Mouse (Mus musculus) CH12.LX (cell line): ENCODE results near the gene Gzf1. TPM values are rescaled to one million over a fixed set of nuclear protein-coding genes. Genes with fewer than 3 reads are reported as not detected.

Experiments used
- DNase-seq: peaks from one replicate; pipeline ENCODE4 v3.0.0-alpha.2; 2013; ENCODE audit errors: extremely low read depth
- H3K27ac ChIP-seq: 2 replicates; pipeline ENCODE4 v1.5.1; 2012; ENCODE audit warnings: low read depth, mild to moderate bottlenecking, control low read depth, moderate library complexity; ENCODE audit not compliant: insufficient read depth
- H3K27me3 ChIP-seq: replicated peaks from 2 replicates; pipeline ENCODE3; 2012; ENCODE audit warnings: inconsistent platforms
- H3K36me3 ChIP-seq, 2 experiments: replicated peaks in 1 of 2; 2 replicates each; pipeline versions ENCODE3 to v1.6.1; 2012; ENCODE audit warnings: inconsistent platforms in 1 of 2, low read length in 1 of 2, mild to moderate bottlenecking in 1 of 2, mixed read lengths in 1 of 2, moderate library complexity in 1 of 2; ENCODE audit not compliant: control insufficient read depth in 1 of 2, insufficient read depth in 1 of 2
- H3K4me1 ChIP-seq, 2 experiments: 2 replicates each; pipeline ENCODE4 v1.6.1; 2012; ENCODE audit warnings: inconsistent platforms in 1 of 2, moderate library complexity in 1 of 2; ENCODE audit not compliant: insufficient read depth in 2 of 2, control insufficient read depth in 1 of 2
- H3K4me2 ChIP-seq: 2 replicates; pipeline ENCODE4 v1.6.1; 2012; ENCODE audit warnings: low read depth, mild to moderate bottlenecking, control low read depth; ENCODE audit not compliant: poor library complexity, insufficient read depth, severe bottlenecking
- H3K4me3 ChIP-seq, 3 experiments: fragments of 150-350 bp in 1 of 3; sonication (generic) in 1 of 3; replicated peaks in 1 of 3; 2 replicates each; pipeline versions ENCODE3 to v1.5.1; 2011 to 2012; ENCODE audit warnings: low read depth in 2 of 3, low read length in 2 of 3, mild to moderate bottlenecking in 2 of 3, moderate library complexity in 2 of 3, control low read depth in 1 of 3, improper control_type of control experiment in 1 of 3, inconsistent platforms in 1 of 3, mixed read lengths in 1 of 3; ENCODE audit not compliant: poor library complexity in 1 of 3
- H3K79me2 ChIP-seq: replicated peaks from 2 replicates; pipeline ENCODE4 v1.6.1; 2012; ENCODE audit warnings: mild to moderate bottlenecking, moderate library complexity; ENCODE audit not compliant: control insufficient read depth, poor library complexity, insufficient read depth, severe bottlenecking; ENCODE audit errors: extremely low read depth
- H3K9ac ChIP-seq: 2 replicates; pipeline ENCODE4 v1.6.1; 2012; ENCODE audit warnings: low read depth, mild to moderate bottlenecking, control low read depth, moderate library complexity; ENCODE audit not compliant: insufficient read depth
- H3K9me3 ChIP-seq: replicated peaks from 2 replicates; pipeline ENCODE3; 2012; ENCODE audit warnings: low read length, inconsistent platforms, mixed read lengths
- BHLHE40 ChIP-seq: IDR thresholded peaks from 2 replicates; pipeline ENCODE4 v1.6.1; 2011; ENCODE audit warnings: mild to moderate bottlenecking, low read depth, low read length, improper control_type of control experiment
- CHD2 ChIP-seq: IDR thresholded peaks from 2 replicates; pipeline ENCODE4 v1.6.1; 2011; ENCODE audit warnings: low read length, improper control_type of control experiment
- CTCF ChIP-seq, 2 experiments: IDR thresholded peaks in 1 of 2; conservative IDR thresholded peaks in 1 of 2; 2 replicates each; pipeline ENCODE4 v1.5.1; 2011 to 2012; ENCODE audit warnings: low read depth in 2 of 2, low read length in 2 of 2, improper control_type of control experiment in 1 of 2, inconsistent platforms in 1 of 2, mild to moderate bottlenecking in 1 of 2, moderate library complexity in 1 of 2
- E2F4 ChIP-seq: IDR thresholded peaks from 2 replicates; pipeline ENCODE4 v1.6.1; 2011; ENCODE audit warnings: low read depth, low read length, improper control_type of control experiment; ENCODE audit not compliant: insufficient replicate concordance
- ELF1 ChIP-seq: IDR thresholded peaks from 2 replicates; pipeline ENCODE4 v1.6.1; 2014; ENCODE audit warnings: low read depth, mild to moderate bottlenecking, inconsistent platforms, low read length, improper control_type of control experiment
- EP300 ChIP-seq: IDR thresholded peaks from 2 replicates; pipeline ENCODE4 v1.6.1; 2011; ENCODE audit warnings: low read length, improper control_type of control experiment
- ETS1 ChIP-seq: conservative IDR thresholded peaks from 2 replicates; pipeline ENCODE4 v1.6.1; 2012; ENCODE audit warnings: low read depth, mild to moderate bottlenecking, inconsistent platforms, low read length, improper control_type of control experiment, moderate library complexity
- HCFC1 ChIP-seq: IDR thresholded peaks from 2 replicates; pipeline ENCODE4 v1.6.1; 2012; ENCODE audit warnings: low read depth, mild to moderate bottlenecking, inconsistent platforms, low read length, improper control_type of control experiment
- IRF4 ChIP-seq: IDR thresholded peaks from 2 replicates; pipeline ENCODE4 v1.6.1; 2014; ENCODE audit warnings: low read depth, mild to moderate bottlenecking, inconsistent platforms, low read length, improper control_type of control experiment
- JUND ChIP-seq: conservative IDR thresholded peaks from 2 replicates; pipeline ENCODE4 v1.6.1; 2011; ENCODE audit warnings: low read depth, low read length, improper control_type of control experiment
- KAT2A ChIP-seq: IDR thresholded peaks from 2 replicates; pipeline ENCODE4 v1.6.1; 2012; ENCODE audit warnings: low read length, improper control_type of control experiment, inconsistent platforms; ENCODE audit not compliant: insufficient replicate concordance
- MAFK ChIP-seq: IDR thresholded peaks from 2 replicates; pipeline ENCODE4 v1.6.1; 2011; ENCODE audit warnings: low read length, improper control_type of control experiment; ENCODE audit not compliant: insufficient replicate concordance
- MAX ChIP-seq: IDR thresholded peaks from 2 replicates; pipeline ENCODE4 v1.6.1; 2011; ENCODE audit warnings: low read length, improper control_type of control experiment
- MAZ ChIP-seq: IDR thresholded peaks from 2 replicates; pipeline ENCODE4 v1.6.1; 2012; ENCODE audit warnings: low read depth, mild to moderate bottlenecking, inconsistent platforms, low read length, improper control_type of control experiment, moderate library complexity
- MEF2A ChIP-seq: IDR thresholded peaks from 2 replicates; pipeline ENCODE4 v1.6.1; 2014; ENCODE audit warnings: low read depth, mild to moderate bottlenecking, inconsistent platforms, low read length, improper control_type of control experiment, borderline replicate concordance
- MXI1 ChIP-seq: IDR thresholded peaks from 2 replicates; pipeline ENCODE4 v1.6.1; 2011; ENCODE audit warnings: mild to moderate bottlenecking, low read depth, low read length, improper control_type of control experiment
- MYC ChIP-seq: IDR thresholded peaks from 2 replicates; pipeline ENCODE4 v1.6.1; 2011; ENCODE audit warnings: low read depth, mild to moderate bottlenecking, improper control_type of control experiment, low read length
- NELFE ChIP-seq: IDR thresholded peaks from 2 replicates; pipeline ENCODE4 v1.6.1; 2011; ENCODE audit warnings: low read depth, low read length, improper control_type of control experiment
- NRF1 ChIP-seq: IDR thresholded peaks from 2 replicates; pipeline ENCODE4 v1.6.1; 2014; ENCODE audit warnings: low read depth, mild to moderate bottlenecking, inconsistent platforms, low read length, improper control_type of control experiment, moderate library complexity
- PAX5 ChIP-seq: IDR thresholded peaks from 2 replicates; pipeline ENCODE4 v1.6.1; 2012; ENCODE audit warnings: low read length, inconsistent platforms, mixed read lengths
- POLR2A ChIP-seq: IDR thresholded peaks from 2 replicates; pipeline ENCODE4 v1.6.1; 2011; ENCODE audit warnings: low read depth, mild to moderate bottlenecking, improper control_type of control experiment, low read length
- POLR2AphosphoS2 ChIP-seq: IDR thresholded peaks from 2 replicates; pipeline ENCODE4 v1.6.1; 2011; ENCODE audit warnings: low read depth, low read length, improper control_type of control experiment
- RAD21 ChIP-seq: IDR thresholded peaks from 2 replicates; pipeline ENCODE4 v1.6.1; 2011; ENCODE audit warnings: low read depth, mild to moderate bottlenecking, low read length, improper control_type of control experiment, moderate library complexity
- SIN3A ChIP-seq: IDR thresholded peaks from 2 replicates; pipeline ENCODE4 v1.6.1; 2012; ENCODE audit warnings: low read length, improper control_type of control experiment, inconsistent platforms
- SMC3 ChIP-seq: IDR thresholded peaks from 2 replicates; pipeline ENCODE4 v1.6.1; 2011; ENCODE audit warnings: low read depth, low read length, improper control_type of control experiment
- TCF12 ChIP-seq: IDR thresholded peaks from 2 replicates; pipeline ENCODE4 v1.6.1; 2014; ENCODE audit warnings: low read depth, mild to moderate bottlenecking, inconsistent platforms, low read length, improper control_type of control experiment
- USF2 ChIP-seq: conservative IDR thresholded peaks from 2 replicates; pipeline ENCODE4 v1.6.1; 2011; ENCODE audit warnings: low read depth, low read length, improper control_type of control experiment
- ZMIZ1 ChIP-seq: IDR thresholded peaks from 2 replicates; pipeline ENCODE4 v1.6.1; 2012; ENCODE audit warnings: low read depth, mild to moderate bottlenecking, inconsistent platforms, low read length, improper control_type of control experiment
- dilution Hi-C: fragments of 300-500 bp; cut with MboI; formaldehyde crosslinking; loops from 2 replicates; pipeline ENCODE4 v1.14.3; 2020; ENCODE audit warnings: low sequenced_read_pairs; ENCODE audit not compliant: extremely low pct_unique_long_range_greater_than_20kb, extremely low pct_ligation_motif_present
- in situ Hi-C: fragments of 300-500 bp; cut with MboI; formaldehyde crosslinking; loops from 3 replicates; pipeline ENCODE4 v1.14.3; 2019; ENCODE audit warnings: low sequenced_read_pairs, low pct_ligation_motif_present, low pct_unique_long_range_greater_than_20kb, mixed read lengths
- polyA plus RNA-seq: library from polyadenylated mRNA; unstranded; fragments of >175 nt; gene quantifications from 2 replicates; pipeline ENCODE4 v1.2.1, GENCODE M21; 2012; ENCODE audit warnings: low read depth; ENCODE audit not compliant: insufficient read length
- total RNA-seq, 2 experiments: library from RNA; depleted of rRNA; stranded (reverse); fragments of 300-350 nt in 1 of 2; fragments of >200 nt in 1 of 2; gene quantifications; 2 replicates each; pipeline ENCODE4 v1.2.3; 2012 to 2014

Gzf1 gene
- 7.3 and 9.5 TPM in 2 replicates for total RNA-seq (2012; rRNA removed)
- total RNA-seq (2014; rRNA removed): 8.1 and 8.5 TPM in 2 replicates
- 5.5 and 5.8 TPM in 2 replicates for polyA plus RNA-seq

GRCm38 (mm10) chr2:148680775-148681291 lies at the start of gene Gzf1:
TSS of gene Gzf1 (plus strand) at chr2:148681023.
- H3K4me1 ChIP-seq: peaks cover 4 to 29% of the 10 kb centered on the region in 2 experiments; a peak in 3 of 4 replicates
- in situ Hi-C loops (no loop called here), dilution Hi-C loops (no loop called here)
- no peaks in the 10 kb centered on the region for H3K27me3 ChIP-seq
- peak; percentile 97 for DNase-seq
- peak; percentile 45; the same call in 1 of the 2 replicates for TF ChIP-seq BHLHE40
- TF ChIP-seq NRF1: peak; percentile 94
- no peak for TF ChIP-seq RAD21
- peak; percentile 86 for TF ChIP-seq ELF1
- TF ChIP-seq ETS1: peak; percentile 54
- no peak for TF ChIP-seq USF2
- TF ChIP-seq MYC: no peak
- no peak for TF ChIP-seq PAX5
- TF ChIP-seq JUND: no peak
- TF ChIP-seq MEF2A: peak; percentile 67; the same call in 1 of the 2 replicates
- TF ChIP-seq HCFC1: peak; percentile 69
- TF ChIP-seq MXI1: peak; percentile 44; the same call in 1 of the 2 replicates
- peak; percentile 73 for TF ChIP-seq NELFE
- peak; percentile 76 for TF ChIP-seq TCF12
- TF ChIP-seq MAFK: no peak
- no peak for TF ChIP-seq EP300
- 0 out of 2 replicates have a peak, but pooled peaks have one; percentile 19 for TF ChIP-seq IRF4
- 0 out of 2 replicates have a peak, but pooled peaks have one; percentile 7 for TF ChIP-seq MAZ
- peak; percentile 80; the same call in 1 of the 2 replicates for TF ChIP-seq ZMIZ1
- TF ChIP-seq SIN3A: peak; percentile 64
- TF ChIP-seq KAT2A: 0 out of 2 replicates have a peak, but pooled peaks have one; percentile 33
- TF ChIP-seq E2F4: no peak
- peak; percentile 51; the same call in 1 of the 2 replicates for TF ChIP-seq CHD2
- TF ChIP-seq POLR2AphosphoS2: 0 out of 2 replicates have a peak, but pooled peaks have one; percentile 25
- TF ChIP-seq MAX: peak; percentile 58; the same call in 1 of the 2 replicates
- TF ChIP-seq POLR2A: peak; percentile 72
- no peak for TF ChIP-seq CTCF (conservative IDR thresholded peaks at IDR 0.05 in 1 of 2, IDR thresholded peaks at IDR 0.05 in 1 of 2; ENCODE audit: low read depth in 2 of 2, low read length in 2 of 2)
- TF ChIP-seq SMC3: no peak
- peak within 1 kb of the TSS; percentile 44 for H3K27ac ChIP-seq
- no peaks in the 10 kb centered on the region for H3K9me3 ChIP-seq
- H3K9ac ChIP-seq: peak within 1 kb of the TSS; percentile 93
- peaks cover 27 to 48% of the 10 kb centered on the region in 2 experiments for H3K36me3 ChIP-seq
- peaks cover 8% of the 10 kb centered on the region for H3K79me2 ChIP-seq
- H3K4me3 ChIP-seq: peak within 1 kb of the TSS; percentile 86 to 97 (median 91)
- peak within 1 kb of the TSS; percentile 83 for H3K4me2 ChIP-seq
